Mouse (Mus musculus): ENCODE results near the gene Gm17482. TPM values are rescaled to one million over a fixed set of nuclear protein-coding genes. Genes with fewer than 3 reads are reported as not detected.
A peak's percentile ranks its signal among the peaks of the same experiment; 100 is the strongest.

Gene Gm17482
- polyA plus RNA-seq, 1 experiment from 2014 or later = not detected

GRCm38 (mm10) chr6:115260507-115260906 lies 33.4 kb downstream of the Gm17482 start:
- H3K9me3 ChIP-seq (replicated peaks) = no peaks in the 10 kb centered on the region
- no peaks in the 10 kb centered on the region for H3K27me3 ChIP-seq (ENCODE audit: low read depth, poor library complexity, severe bottlenecking)
- WGBS = 85% methylated on average over 3 of the region's 3 CpGs
- no peaks in the 10 kb centered on the region for H3K36me3 ChIP-seq
- no peak overlapping the region for H3K4me3 ChIP-seq
- no peaks in the 10 kb centered on the region for H3K4me1 ChIP-seq
- H3K27ac ChIP-seq = no peak overlapping the region
- DNase-seq (ENCODE audit: low spot score) = no peak

GRCm38 (mm10) chr6:115266791-115267190 lies 39.6 kb downstream of the Gm17482 start:
- Histone ChIP-seq H3K4me1 (peaks cover 4% of the 10 kb centered on the region; the same call in 1 of the 2 replicates), H3K27me3 (ENCODE audit: low read depth, poor library complexity, severe bottlenecking) (no peaks in the 10 kb centered on the region), H3K27ac (no peak overlapping the region), H3K4me3 (no peak overlapping the region), H3K36me3 (no peaks in the 10 kb centered on the region), H3K9me3 (replicated peaks) (no peaks in the 10 kb centered on the region)
- 89% methylated on average over 5 of the region's 5 CpGs for WGBS
- no peak for DNase-seq (ENCODE audit: low spot score)

GRCm38 (mm10) chr6:115267916-115268315 lies 40.8 kb downstream of the Gm17482 start:
- H3K4me1 ChIP-seq = peaks cover 7% of the 10 kb centered on the region; the same call in 1 of the 2 replicates
- no peak overlapping the region for H3K4me3 ChIP-seq
- DNase-seq (ENCODE audit: low spot score) = peak; percentile 72
- no peak overlapping the region for H3K27ac ChIP-seq
- H3K36me3 ChIP-seq = no peaks in the 10 kb centered on the region
- H3K27me3 ChIP-seq (ENCODE audit: low read depth, poor library complexity, severe bottlenecking) = no peaks in the 10 kb centered on the region
- H3K9me3 ChIP-seq (replicated peaks) = no peaks in the 10 kb centered on the region
- 45% methylated on average over 2 of the region's 2 CpGs for WGBS

- Histone ChIP-seq H3K4me3 (no peak overlapping the region), H3K9me3 (replicated peaks) (no peaks in the 10 kb centered on the region), H3K27me3 (ENCODE audit: low read depth, poor library complexity, severe bottlenecking) (no peaks in the 10 kb centered on the region), H3K36me3 (no peaks in the 10 kb centered on the region), H3K4me1 (peaks cover 7% of the 10 kb centered on the region; the same call in 1 of the 2 replicates), H3K27ac (no peak overlapping the region)
- no peak for DNase-seq (ENCODE audit: low spot score)
- 93% methylated on average over 10 of the region's 10 CpGs for WGBS
Observed at GRCm38 (mm10) chr6:115268551-115269385, 41.6 kb downstream of the Gm17482 start.

- Histone ChIP-seq H3K36me3 (no peaks in the 10 kb centered on the region), H3K27ac (no peak overlapping the region), H3K4me3 (no peak overlapping the region), H3K9me3 (replicated peaks) (no peaks in the 10 kb centered on the region), H3K27me3 (ENCODE audit: low read depth, poor library complexity, severe bottlenecking) (no peaks in the 10 kb centered on the region), H3K4me1 (peaks cover 7% of the 10 kb centered on the region; the same call in 1 of the 2 replicates)
- 77% methylated on average over 5 of the region's 5 CpGs for WGBS
- DNase-seq (ENCODE audit: low spot score) = no peak
Observed at GRCm38 (mm10) chr6:115269561-115269960, 42.4 kb downstream of the Gm17482 start.

- Histone ChIP-seq H3K36me3 (no peaks in the 10 kb centered on the region), H3K27me3 (ENCODE audit: low read depth, poor library complexity, severe bottlenecking) (no peaks in the 10 kb centered on the region), H3K9me3 (replicated peaks) (no peaks in the 10 kb centered on the region), H3K4me1 (peaks cover 7% of the 10 kb centered on the region; the same call in 1 of the 2 replicates), H3K4me3 (no peak overlapping the region), H3K27ac (no peak overlapping the region)
- DNase-seq (ENCODE audit: low spot score) = no peak
- 65% methylated on average over 2 of the region's 2 CpGs for WGBS
Observed at GRCm38 (mm10) chr6:115270085-115270484, 42.9 kb downstream of the Gm17482 start.

GRCm38 (mm10) chr6:115271326-115271725 lies 44.2 kb downstream of the Gm17482 start:
- Histone ChIP-seq H3K4me1 (peaks cover 7% of the 10 kb centered on the region; the same call in 1 of the 2 replicates), H3K4me3 (no peak overlapping the region), H3K36me3 (no peaks in the 10 kb centered on the region), H3K9me3 (replicated peaks) (no peaks in the 10 kb centered on the region), H3K27ac (no peak overlapping the region), H3K27me3 (ENCODE audit: low read depth, poor library complexity, severe bottlenecking) (no peaks in the 10 kb centered on the region)
- DNase-seq (ENCODE audit: low spot score) = no peak
- WGBS = 79% methylated on average over 3 of the region's 3 CpGs

- Histone ChIP-seq H3K4me3 (no peak overlapping the region), H3K27me3 (ENCODE audit: low read depth, poor library complexity, severe bottlenecking) (no peaks in the 10 kb centered on the region), H3K4me1 (peaks cover 7% of the 10 kb centered on the region; the same call in 1 of the 2 replicates), H3K27ac (no peak overlapping the region), H3K9me3 (replicated peaks) (no peaks in the 10 kb centered on the region), H3K36me3 (no peaks in the 10 kb centered on the region)
- WGBS = 52% methylated on average over 4 of the region's 4 CpGs
- DNase-seq (ENCODE audit: low spot score) = no peak
Observed at GRCm38 (mm10) chr6:115271866-115272271, 44.7 kb downstream of the Gm17482 start.

GRCm38 (mm10) chr6:115273346-115273745 lies 46.2 kb downstream of the Gm17482 start:
- no peaks in the 10 kb centered on the region for H3K27me3 ChIP-seq (ENCODE audit: low read depth, poor library complexity, severe bottlenecking)
- peaks cover 7% of the 10 kb centered on the region; the same call in 1 of the 2 replicates for H3K4me1 ChIP-seq
- H3K36me3 ChIP-seq = no peaks in the 10 kb centered on the region
- H3K9me3 ChIP-seq (replicated peaks) = no peaks in the 10 kb centered on the region
- no peak overlapping the region for H3K27ac ChIP-seq
- WGBS = 84% methylated on average over 10 of the region's 10 CpGs
- H3K4me3 ChIP-seq = no peak overlapping the region
- no peak for DNase-seq (ENCODE audit: low spot score)

- H3K27me3 ChIP-seq (ENCODE audit: low read depth, poor library complexity, severe bottlenecking) = no peaks in the 10 kb centered on the region
Observed at GRCm38 (mm10) chr6:115274705-115275104, 47.6 kb downstream of the Gm17482 start.

GRCm38 (mm10) chr6:115275116-115275815 lies 48.1 kb downstream of the Gm17482 start:
- Histone ChIP-seq H3K4me1 (peaks cover 7% of the 10 kb centered on the region; the same call in 1 of the 2 replicates), H3K4me3 (no peak overlapping the region), H3K27ac (no peak overlapping the region), H3K9me3 (replicated peaks) (no peaks in the 10 kb centered on the region), H3K27me3 (ENCODE audit: low read depth, poor library complexity, severe bottlenecking) (no peaks in the 10 kb centered on the region), H3K36me3 (no peaks in the 10 kb centered on the region)
- DNase-seq (ENCODE audit: low spot score) = no peak
- 91% methylated on average over 10 of the region's 10 CpGs for WGBS

More at GRCm38 (mm10) chr6:115274705-115275104, 47.6 kb downstream of the Gm17482 start:
- Histone ChIP-seq H3K9me3 (replicated peaks) (no peaks in the 10 kb centered on the region), H3K4me1 (peaks cover 7% of the 10 kb centered on the region; the same call in 1 of the 2 replicates), H3K36me3 (no peaks in the 10 kb centered on the region), H3K27ac (no peak overlapping the region), H3K4me3 (no peak overlapping the region)
- 90% methylated on average over 9 of the region's 9 CpGs for WGBS
- DNase-seq (ENCODE audit: low spot score) = no peak

GRCm38 (mm10) chr6:115278086-115278485 lies 50.9 kb downstream of the Gm17482 start:
- no peaks in the 10 kb centered on the region for H3K9me3 ChIP-seq (replicated peaks)
- H3K36me3 ChIP-seq = no peaks in the 10 kb centered on the region
- H3K27ac ChIP-seq = no peak overlapping the region
- DNase-seq (ENCODE audit: low spot score) = peak; percentile 25
- H3K27me3 ChIP-seq (ENCODE audit: low read depth, poor library complexity, severe bottlenecking) = no peaks in the 10 kb centered on the region
- 85% methylated on average over 8 of the region's 8 CpGs for WGBS
- no peak overlapping the region for H3K4me3 ChIP-seq
- H3K4me1 ChIP-seq = no peaks in the 10 kb centered on the region

GRCm38 (mm10) chr6:115279639-115280038 lies 52.5 kb downstream of the Gm17482 start:
- H3K27me3 ChIP-seq (ENCODE audit: low read depth, poor library complexity, severe bottlenecking) = no peaks in the 10 kb centered on the region
- WGBS = 49% methylated on average over 2 of the region's 2 CpGs

More at GRCm38 (mm10) chr6:115279639-115280038, 52.5 kb downstream of the Gm17482 start:
- H3K4me1 ChIP-seq = no peaks in the 10 kb centered on the region
- no peak overlapping the region for H3K27ac ChIP-seq
- DNase-seq (ENCODE audit: low spot score) = peak; percentile 21
- no peaks in the 10 kb centered on the region for H3K36me3 ChIP-seq
- no peaks in the 10 kb centered on the region for H3K9me3 ChIP-seq (replicated peaks)
- no peak overlapping the region for H3K4me3 ChIP-seq
